11 mouse cellular contexts compared by ENCODE assay signal in genomic region chr2:121621262-121622163, GRCm38 (mm10).
DNase-seq lines count a peak whose midpoint lies in the region; ATAC-seq and TF ChIP-seq lines count a peak whose summit lies in the region.
"Had no signal": no experiment of that assay in that cellular context is flagged by ENCODE, and none has a peak within 500 bp of the region (broad histone marks: within the 10 kb centered on the region; RNA-seq: fewer than 3 reads in every experiment).

No protein-coding gene starts in this region.

- H3K9ac ChIP-seq in hindbrain, embryonic 12.5 days, result no peak overlapping the region
- H3K9ac ChIP-seq in hindbrain, embryonic 13.5 days, result 0 out of 2 replicates have a peak overlapping the region, but pooled peaks have one; percentile 8
- H3K9ac ChIP-seq in midbrain, postnatal 0 days (replicated peaks; ENCODE audit: low read length, poor library complexity, severe bottlenecking), result no peak overlapping the region
- H3K9ac ChIP-seq in liver, embryonic 12.5 days, result no peak overlapping the region
- H3K9ac ChIP-seq: heart, embryonic 13.5 days; lung, embryonic 15.5 days had no signal

- whole genome bisulfite sequencing in hindbrain, embryonic 10.5 days, result 64% methylated on average over 13 of the region's 13 CpGs
- 58% methylated on average over 13 of the region's 13 CpGs for WGBS in hindbrain, embryonic 12.5 days
- WGBS in hindbrain, embryonic 13.5 days, result 56% methylated on average over 13 of the region's 13 CpGs
- 44% methylated on average over 13 of the region's 13 CpGs for WGBS in midbrain, postnatal 0 days
- WGBS in liver, embryonic 12.5 days (ENCODE audit: insufficient replicate concordance), result 65% methylated on average over 13 of the region's 13 CpGs

- 0 out of 2 replicates have a peak, but pooled peaks cover 3% of the 10 kb centered on the region for H3K36me3 ChIP-seq in hindbrain, embryonic 10.5 days
- H3K36me3 ChIP-seq in hindbrain, embryonic 12.5 days, result no peaks in the 10 kb centered on the region
- H3K36me3 ChIP-seq in hindbrain, embryonic 13.5 days, result no peaks in the 10 kb centered on the region
- no peaks in the 10 kb centered on the region for H3K36me3 ChIP-seq in midbrain, postnatal 0 days (ENCODE audit: insufficient read depth, low read length)
- H3K36me3 ChIP-seq in liver, embryonic 12.5 days, result no peaks in the 10 kb centered on the region
- H3K36me3 ChIP-seq: G1E; heart, embryonic 13.5 days; lung, embryonic 15.5 days had no signal

- H3K27me3 ChIP-seq in hindbrain, embryonic 10.5 days (ENCODE audit: insufficient read depth, poor library complexity, severe bottlenecking), result no peaks in the 10 kb centered on the region
- no peaks in the 10 kb centered on the region for H3K27me3 ChIP-seq in hindbrain, embryonic 12.5 days
- no peaks in the 10 kb centered on the region for H3K27me3 ChIP-seq in hindbrain, embryonic 13.5 days
- H3K27me3 ChIP-seq in midbrain, postnatal 0 days (ENCODE audit: insufficient read depth, low read length), result no peaks in the 10 kb centered on the region
- 0 out of 2 replicates have a peak, but pooled peaks cover 12% of the 10 kb centered on the region for H3K27me3 ChIP-seq in liver, embryonic 12.5 days (replicated peaks)
- H3K27me3 ChIP-seq: heart, embryonic 13.5 days; lung, embryonic 15.5 days had no signal

- no peak for TF ChIP-seq CTCF in midbrain, postnatal 0 days (IDR thresholded peaks at IDR 0.05)

- no peak for ATAC-seq in hindbrain, embryonic 12.5 days (ENCODE audit: low FRiP score)
- ATAC-seq in hindbrain, embryonic 13.5 days (ENCODE audit: low FRiP score), result no peak
- ATAC-seq in midbrain, postnatal 0 days (ENCODE audit: low FRiP score), result 0 out of 2 replicates have a peak, but pooled peaks have one; percentile 31
- ATAC-seq in liver, embryonic 12.5 days, result no peak

- H3K9me3 ChIP-seq in hindbrain, embryonic 10.5 days, result no peaks in the 10 kb centered on the region
- no peaks in the 10 kb centered on the region for H3K9me3 ChIP-seq in hindbrain, embryonic 12.5 days (replicated peaks)
- H3K9me3 ChIP-seq in hindbrain, embryonic 13.5 days, result no peaks in the 10 kb centered on the region
- no peaks in the 10 kb centered on the region for H3K9me3 ChIP-seq in midbrain, postnatal 0 days (ENCODE audit: low read length)
- no peaks in the 10 kb centered on the region for H3K9me3 ChIP-seq in liver, embryonic 12.5 days (replicated peaks)
- H3K9me3 ChIP-seq: G1E; heart, embryonic 13.5 days; lung, embryonic 15.5 days had no signal

- H3K4me1 ChIP-seq in hindbrain, embryonic 10.5 days (replicated peaks), result peaks cover 16% of the 10 kb centered on the region
- peaks cover 7% of the 10 kb centered on the region for H3K4me1 ChIP-seq in hindbrain, embryonic 12.5 days
- peaks cover 15% of the 10 kb centered on the region for H3K4me1 ChIP-seq in hindbrain, embryonic 13.5 days (replicated peaks)
- no peaks in the 10 kb centered on the region for H3K4me1 ChIP-seq in midbrain, postnatal 0 days (ENCODE audit: insufficient read depth, low read length)
- H3K4me1 ChIP-seq in liver, embryonic 12.5 days, result no peaks in the 10 kb centered on the region
- H3K4me1 ChIP-seq: lung, embryonic 15.5 days had no signal

- H3K27ac ChIP-seq in hindbrain, embryonic 10.5 days, result 0 out of 2 replicates have a peak overlapping the region, but pooled peaks have one; percentile 46
- no peak overlapping the region for H3K27ac ChIP-seq in hindbrain, embryonic 12.5 days
- H3K27ac ChIP-seq in hindbrain, embryonic 13.5 days, result peak overlapping the region; percentile 66
- no peak overlapping the region for H3K27ac ChIP-seq in midbrain, postnatal 0 days (ENCODE audit: low read depth, low read length)
- no peak overlapping the region for H3K27ac ChIP-seq in liver, embryonic 12.5 days
- H3K27ac ChIP-seq: heart, embryonic 13.5 days; lung, embryonic 15.5 days had no signal

- H3K4me2 ChIP-seq in hindbrain, embryonic 12.5 days (replicated peaks), result no peak overlapping the region
- no peak overlapping the region for H3K4me2 ChIP-seq in hindbrain, embryonic 13.5 days
- no peak overlapping the region for H3K4me2 ChIP-seq in midbrain, postnatal 0 days (ENCODE audit: low read depth, low read length, poor library complexity, severe bottlenecking)
- H3K4me2 ChIP-seq in liver, embryonic 12.5 days, result no peak overlapping the region
- H3K4me2 ChIP-seq: heart, embryonic 13.5 days; lung, embryonic 15.5 days had no signal

- no peak overlapping the region for H3K4me3 ChIP-seq in hindbrain, embryonic 10.5 days
- no peak overlapping the region for H3K4me3 ChIP-seq in hindbrain, embryonic 12.5 days
- no peak overlapping the region for H3K4me3 ChIP-seq in hindbrain, embryonic 13.5 days
- H3K4me3 ChIP-seq in midbrain, postnatal 0 days (ENCODE audit: low read depth, low read length), result no peak overlapping the region
- no peak overlapping the region for H3K4me3 ChIP-seq in liver, embryonic 12.5 days
- H3K4me3 ChIP-seq: heart, embryonic 13.5 days; lung, embryonic 15.5 days had no signal

- DNase-seq in hindbrain, embryonic 10.5 days (ENCODE audit: low spot score), result peak; percentile 33
- DNase-seq in cerebellum, postnatal 25 days, result peak; percentile 42 to 57
- DNase-seq in midbrain, postnatal 0 days (ENCODE audit: low spot score), result no peak
- no peak for DNase-seq in thymus, postnatal 4 days
- DNase-seq in spleen, postnatal 36 days (ENCODE audit: low spot score in 2 of 2), result no peak

Comparison
In these comparisons a context has a peak if more than half of its experiments do, and no peak if none do; other contexts are left out.
1. H3K27ac ChIP-seq: peak in hindbrain, embryonic 10.5 days (single experiment) and hindbrain, embryonic 13.5 days (single experiment); none in hindbrain, embryonic 12.5 days (single experiment), midbrain, postnatal 0 days (single experiment) and liver, embryonic 12.5 days (single experiment).
2. DNase-seq: peak in hindbrain, embryonic 10.5 days (single experiment) and cerebellum, postnatal 25 days (2 of 2); none in midbrain, postnatal 0 days (single experiment), thymus, postnatal 4 days (single experiment) and spleen, postnatal 36 days (0 of 2).